Mouse (Mus musculus): ENCODE data around the gene Ablim1.
A peak's percentile ranks its signal among the peaks of the same experiment; 100 is the strongest.

Ablim1 gene

GRCm38 (mm10) chr19:57180908-57181307 lies 133.8 kb downstream of the Ablim1 start:
- DNase-seq = peak in 1 of 2 experiments; percentile 62

- DNase-seq = no peak
Observed at GRCm38 (mm10) chr19:57180333-57180732, 134.4 kb downstream of the Ablim1 start.

GRCm38 (mm10) chr19:57179269-57179668 lies 135.4 kb downstream of the Ablim1 start:
- no peak for DNase-seq

GRCm38 (mm10) chr19:57177334-57177733 lies 137.4 kb downstream of the Ablim1 start:
- no peak for DNase-seq

GRCm38 (mm10) chr19:57175077-57175476 lies 139.6 kb downstream of the Ablim1 start:
- no peak for DNase-seq

- no peak for DNase-seq
Observed at GRCm38 (mm10) chr19:57174541-57174940, 140.2 kb downstream of the Ablim1 start.

- DNase-seq = no peak
Observed at GRCm38 (mm10) chr19:57174045-57174444, 140.7 kb downstream of the Ablim1 start.

GRCm38 (mm10) chr19:57172321-57172720 lies 142.4 kb downstream of the Ablim1 start:
- DNase-seq = no peak

- DNase-seq = no peak
Observed at GRCm38 (mm10) chr19:57170880-57171279, 143.8 kb downstream of the Ablim1 start.

- DNase-seq = no peak
Observed at GRCm38 (mm10) chr19:57169485-57169884, 145.2 kb downstream of the Ablim1 start.

- DNase-seq = no peak
Observed at GRCm38 (mm10) chr19:57167721-57168120, 147.0 kb downstream of the Ablim1 start.

- DNase-seq = no peak
Observed at GRCm38 (mm10) chr19:57164882-57165281, 149.8 kb downstream of the Ablim1 start.

- peak; percentile 65 to 74 for DNase-seq
Observed at GRCm38 (mm10) chr19:57163315-57163714, 151.4 kb downstream of the Ablim1 start.

GRCm38 (mm10) chr19:57161978-57162727 lies 152.6 kb downstream of the Ablim1 start:
- DNase-seq = peak; percentile 71 to 73

- peak; percentile 71 to 81 for DNase-seq
Observed at GRCm38 (mm10) chr19:57161010-57161660, 153.6 kb downstream of the Ablim1 start.

- peak; percentile 51 for DNase-seq
Observed at GRCm38 (mm10) chr19:57157731-57158343, 156.9 kb downstream of the Ablim1 start.

GRCm38 (mm10) chr19:57155121-57155884 lies 159.4 kb downstream of the Ablim1 start:
- DNase-seq = peak in 1 of 2 experiments; percentile 67

- peak; percentile 91 to 95 for DNase-seq
Observed at GRCm38 (mm10) chr19:57152357-57152756, 162.4 kb downstream of the Ablim1 start.

GRCm38 (mm10) chr19:57151504-57151903 lies 163.2 kb downstream of the Ablim1 start:
- no peak for DNase-seq

- peak; percentile 63 to 79 for DNase-seq
Observed at GRCm38 (mm10) chr19:57150275-57150674, 164.4 kb downstream of the Ablim1 start.

- DNase-seq = no peak
Observed at GRCm38 (mm10) chr19:57147746-57148145, 167.0 kb downstream of the Ablim1 start.

- no peak for DNase-seq
Observed at GRCm38 (mm10) chr19:57146936-57147335, 167.8 kb downstream of the Ablim1 start.

GRCm38 (mm10) chr19:57143646-57144045 lies 171.1 kb downstream of the Ablim1 start:
- no peak for DNase-seq

Measured in cerebellum, adult 18-20 months (tissue).